Mouse (Mus musculus) stomach, postnatal 0 days (tissue): ENCODE results near the gene Olfr777. TPM values are rescaled to one million over a fixed set of nuclear protein-coding genes. Genes with fewer than 3 reads are reported as not detected.
"Not testable (repeated sequence)": the region's sequence is repeated elsewhere in the genome, so short reads cannot be mapped to it uniquely, and the experiment has no call there.

Source experiments
- ATAC-seq: fragments of 200-750 bp; cut with Nextera tagmentation; 2 replicates; pipeline ENCODE4 v1.8.0; 2017; ENCODE audit not compliant: low FRiP score, low TSS enrichment
- DNase-seq: peaks from one replicate; pipeline ENCODE4 v3.0.0-alpha.2; 2016; ENCODE audit warnings: low spot score
- H3K27ac ChIP-seq: fragments of 300-500 bp; sonication (generic); replicated peaks from 2 replicates; pipeline ENCODE4 v1.5.1; 2014; ENCODE audit warnings: mild to moderate bottlenecking, control low read depth
- H3K27me3 ChIP-seq: fragments of 300-500 bp; sonication (generic); 2 replicates; pipeline ENCODE4 v1.6.1; 2014; ENCODE audit warnings: low read length; ENCODE audit not compliant: control insufficient read depth, insufficient read depth
- H3K36me3 ChIP-seq: fragments of 300-500 bp; sonication (generic); 2 replicates; pipeline ENCODE4 v1.6.1; 2014; ENCODE audit warnings: low read length, mixed read lengths; ENCODE audit not compliant: control insufficient read depth, insufficient read depth
- H3K4me1 ChIP-seq: fragments of 300-500 bp; sonication (generic); replicated peaks from 2 replicates; pipeline ENCODE4 v1.6.1; 2014; ENCODE audit warnings: antibody characterized with exemption; ENCODE audit not compliant: control insufficient read depth, insufficient read depth
- H3K4me2 ChIP-seq: fragments of 300-500 bp; sonication (generic); replicated peaks from 2 replicates; pipeline ENCODE4 v1.6.1; 2014; ENCODE audit warnings: low read depth, mild to moderate bottlenecking, control low read depth, moderate library complexity
- H3K4me3 ChIP-seq: fragments of 300-500 bp; sonication (generic); 2 replicates; pipeline ENCODE4 v1.5.1; 2014; ENCODE audit warnings: low read depth, low read length, control low read depth
- H3K9ac ChIP-seq: fragments of 300-500 bp; sonication (generic); 2 replicates; pipeline ENCODE4 v1.6.1; 2014; ENCODE audit warnings: mild to moderate bottlenecking, low read length, control low read depth, mixed read lengths
- H3K9me3 ChIP-seq: fragments of 300-500 bp; sonication (generic); 2 replicates; pipeline ENCODE4 v1.6.1; 2016; ENCODE audit warnings: low read length; ENCODE audit not compliant: control insufficient read depth
- CTCF ChIP-seq: IDR thresholded peaks from 2 replicates; pipeline ENCODE4 v1.5.1; 2016; ENCODE audit warnings: antibody characterized with exemption, low read depth, mild to moderate bottlenecking, moderate library complexity
- EP300 ChIP-seq: optimal IDR thresholded peaks from 2 replicates; pipeline ENCODE3; 2016; ENCODE audit warnings: antibody characterized with exemption
- WGBS: fragments of 180-500 bp; shearing (Covaris S2); extraction: QIAGEN DNeasy Blood & Tissue Kit; methylation state at CpG from one replicate; pipeline ENCODE4 v1.1.7; 2014; 5-methylcytosine and 5-hydroxymethylcytosine counted together
- polyA plus RNA-seq: library from polyadenylated mRNA; unstranded; fragments of >200 nt; fragmentation: Nextera tagmentation; extraction: Ambion mirVana; gene quantifications from 2 replicates; pipeline ENCODE4 v1.2.1, GENCODE M21; 2015

The Olfr777 gene
- polyA plus RNA-seq = not detected in 2 replicates

DNA sequence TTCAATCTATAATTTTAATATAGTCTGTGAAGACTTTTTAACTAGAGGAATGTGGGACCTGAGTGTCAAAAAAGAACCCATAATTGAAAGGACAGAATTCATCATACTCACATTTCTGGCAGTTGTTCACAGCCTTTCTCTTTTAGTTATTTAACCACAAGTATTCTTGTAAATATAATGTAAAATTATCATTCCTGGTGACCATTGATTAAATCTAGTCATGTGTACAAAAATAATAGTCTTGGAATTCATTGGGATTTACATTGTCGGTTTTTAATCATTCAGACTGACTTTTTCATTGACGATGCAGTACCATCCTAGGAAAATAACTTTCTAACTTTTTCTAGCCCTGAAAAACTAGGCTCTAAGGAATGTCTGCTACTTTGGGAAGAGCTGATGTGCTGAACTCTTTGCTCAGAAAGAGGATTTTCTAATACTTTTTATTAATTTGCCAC, at the start of gene Olfr777:
Olfr777 (minus strand) TSS at position 405 of the 455 bp plus-strand sequence.
- Histone ChIP-seq H3K27ac (no peak within 1 kb of the TSS), H3K9ac (no peak within 1 kb of the TSS), H3K4me3 (no peak within 1 kb of the TSS), H3K27me3 (no peaks in the 10 kb centered on the region), H3K4me2 (no peak within 1 kb of the TSS), H3K9me3 (no peaks in the 10 kb centered on the region), H3K4me1 (no peaks in the 10 kb centered on the region), H3K36me3 (no peaks in the 10 kb centered on the region)
- no peak for ATAC-seq
- 85% methylated on average over 2 of the region's 2 CpGs for WGBS
- no peak for DNase-seq
- TF ChIP-seq EP300 (no peak), CTCF (no peak)

DNA sequence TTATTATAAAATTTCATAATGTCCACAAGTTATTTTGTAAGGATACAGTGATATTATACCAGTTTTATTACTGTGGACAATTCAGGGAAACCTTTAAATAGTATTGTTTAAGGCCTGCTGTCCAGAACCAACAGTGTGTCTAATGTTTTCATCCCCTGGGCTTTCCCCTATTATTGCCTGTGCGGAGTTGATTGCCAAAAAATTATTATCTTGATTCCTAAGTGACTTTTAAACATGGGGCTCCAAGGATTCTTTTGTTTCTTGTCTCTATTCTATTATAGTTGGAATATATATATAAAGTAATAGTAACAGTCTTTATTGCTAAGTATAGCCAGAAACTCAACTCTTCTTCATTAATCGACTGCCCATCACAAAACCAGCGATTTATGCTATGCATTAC, 46.5 kb upstream of the Olfr777 start, which contains the start of gene Olfr780:
Olfr780 (plus strand) TSS at position 301 of the 400 bp plus-strand sequence.
- Histone ChIP-seq H3K9me3 (no peaks in the 10 kb centered on the region), H3K4me1 (no peaks in the 10 kb centered on the region), H3K4me3 (no peak within 1 kb of the TSS), H3K36me3 (no peaks in the 10 kb centered on the region), H3K4me2 (no peak within 1 kb of the TSS), H3K27me3 (no peaks in the 10 kb centered on the region), H3K27ac (no peak within 1 kb of the TSS), H3K9ac (no peak within 1 kb of the TSS)
- WGBS = 83% methylated on average over 3 of the region's 3 CpGs
- ATAC-seq = no peak
- TF ChIP-seq CTCF (no peak), EP300 (no peak)
- DNase-seq = no peak

DNA sequence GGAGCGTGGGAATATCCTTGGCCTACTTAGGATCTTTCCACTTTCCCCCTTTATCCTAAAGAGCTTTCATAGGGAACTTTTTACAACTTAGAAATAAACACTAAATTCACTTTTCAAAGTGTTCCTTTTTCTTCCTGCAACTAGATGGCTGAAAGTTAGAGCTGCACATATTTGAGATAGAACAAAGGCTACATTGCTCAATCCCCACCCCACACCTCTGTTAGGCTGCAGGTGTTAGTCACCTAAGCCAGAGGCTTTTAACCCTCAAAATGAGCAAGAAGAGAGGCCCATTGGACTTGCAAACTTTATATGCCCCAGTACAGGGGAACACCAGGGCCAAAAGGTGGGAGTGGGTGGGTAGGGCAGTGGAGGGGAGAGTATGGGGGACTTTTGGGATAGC, 42.2 kb upstream of the Olfr777 start:
- H3K4me2 ChIP-seq, H3K27me3 ChIP-seq, H3K27ac ChIP-seq, H3K36me3 ChIP-seq, H3K4me1 ChIP-seq, H3K4me3 ChIP-seq, H3K9me3 ChIP-seq, ATAC-seq, H3K9ac ChIP-seq, DNase-seq: not testable (repeated sequence)
- no CpG with 5 or more reads among the region's 1 CpGs for WGBS

DNA sequence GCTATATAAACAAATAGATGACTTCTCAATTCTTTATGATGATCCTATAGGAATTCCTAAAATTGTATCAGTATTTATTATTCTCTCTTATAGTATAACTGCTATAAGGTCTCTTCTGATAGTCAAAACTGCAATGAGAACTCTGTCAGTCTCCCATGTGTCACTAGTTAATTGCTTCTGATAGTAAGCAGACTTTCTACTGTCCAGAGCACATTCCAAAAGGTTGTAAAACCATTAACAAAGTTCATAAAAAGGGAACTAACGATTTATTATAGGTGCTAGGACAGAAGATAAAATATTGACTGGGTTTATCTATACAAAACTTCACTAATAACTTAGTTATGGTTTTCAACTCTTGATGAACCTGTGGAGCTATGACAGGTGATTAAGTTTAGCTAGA, 41.7 kb upstream of the Olfr777 start:
- not testable (repeated sequence) for H3K4me1 ChIP-seq, H3K27ac ChIP-seq, H3K9me3 ChIP-seq, H3K36me3 ChIP-seq, DNase-seq, H3K9ac ChIP-seq, H3K27me3 ChIP-seq, H3K4me2 ChIP-seq, H3K4me3 ChIP-seq, ATAC-seq
- WGBS = 51% methylated on average over 1 of the region's 1 CpGs

DNA sequence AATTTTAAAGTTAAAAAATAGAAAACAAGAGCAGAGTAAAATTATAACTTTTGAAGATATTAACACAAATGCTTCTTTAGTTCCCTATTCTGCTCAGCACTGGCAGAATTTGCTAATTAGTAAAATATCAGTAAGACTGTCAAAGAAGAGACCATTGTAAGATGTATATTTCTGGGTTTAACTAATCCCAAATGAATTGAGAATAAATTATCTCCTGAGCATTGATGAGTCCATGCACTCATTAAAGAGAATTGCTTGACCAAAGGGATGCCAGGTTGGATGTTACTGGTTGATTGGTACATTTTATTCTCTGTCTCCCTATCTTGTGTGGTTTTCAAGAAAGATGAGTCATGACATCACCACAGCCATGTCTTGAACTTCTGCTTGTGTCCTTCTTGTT, 12.5 kb downstream of the Olfr777 start, which contains the start of gene Olfr776:
Olfr776 (plus strand) TSS at position 301 of the 400 bp plus-strand sequence.
- H3K27me3 ChIP-seq = no peaks in the 10 kb centered on the region
- H3K4me1 ChIP-seq = no peaks in the 10 kb centered on the region
- no peaks in the 10 kb centered on the region for H3K36me3 ChIP-seq
- ATAC-seq = no peak
- no peak within 1 kb of the TSS for H3K9ac ChIP-seq
- H3K4me3 ChIP-seq = no peak within 1 kb of the TSS
- H3K4me2 ChIP-seq = no peak within 1 kb of the TSS
- DNase-seq = no peak
- TF ChIP-seq CTCF = no peak
- no peak for TF ChIP-seq EP300
- no peaks in the 10 kb centered on the region for H3K9me3 ChIP-seq
- H3K27ac ChIP-seq = no peak within 1 kb of the TSS

DNA sequence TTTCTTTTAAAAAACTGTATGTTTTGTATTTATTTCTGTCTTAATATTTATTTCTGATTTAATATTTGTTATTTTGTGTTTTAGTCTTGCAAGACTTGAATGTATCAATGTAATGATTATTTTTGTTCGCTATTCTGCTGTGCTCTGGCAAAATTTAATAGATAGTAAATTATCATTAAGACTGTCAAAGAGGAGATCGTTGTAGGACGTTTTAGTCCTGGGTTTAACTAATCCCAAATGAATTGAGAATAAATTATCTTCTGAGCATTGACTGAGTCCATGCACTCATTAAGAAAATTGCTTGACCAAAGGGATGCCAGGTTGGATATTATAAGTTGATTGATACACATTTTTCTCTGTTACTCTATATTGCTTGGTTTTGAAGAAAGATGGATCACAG, 23.2 kb downstream of the Olfr777 start, which contains the start of gene Olfr775:
Olfr775 (plus strand) TSS at position 301 of the 400 bp plus-strand sequence.
- no peak within 1 kb of the TSS for H3K27ac ChIP-seq

More for the DNA sequence above, 23.2 kb downstream of the Olfr777 start, which contains the start of gene Olfr775:
- H3K36me3 ChIP-seq = no peaks in the 10 kb centered on the region
- no peaks in the 10 kb centered on the region for H3K4me1 ChIP-seq
- DNase-seq (no peak), ATAC-seq (no peak)
- no peak within 1 kb of the TSS for H3K9ac ChIP-seq
- no peaks in the 10 kb centered on the region for H3K27me3 ChIP-seq
- TF ChIP-seq CTCF (no peak), EP300 (no peak)
- 71% methylated on average over 3 of the region's 3 CpGs for WGBS
- H3K9me3 ChIP-seq = no peaks in the 10 kb centered on the region
- H3K4me3 ChIP-seq = no peak within 1 kb of the TSS
- H3K4me2 ChIP-seq = no peak within 1 kb of the TSS
